Mouse (Mus musculus): ENCODE measurements around the gene Hist1h2ac. TPM values are rescaled to one million over a fixed set of nuclear protein-coding genes. Genes with fewer than 3 reads are reported as not detected.
A peak's percentile ranks its signal among the peaks of the same experiment; 100 is the strongest.

The Hist1h2ac gene
- polyA plus RNA-seq, 1 experiment from 2014 or later = 0.17 TPM

GRCm38 (mm10) chr13:23717176-23717575 lies 33.4 kb upstream of the Hist1h2ac start:
- no peaks in the 10 kb centered on the region for H3K27me3 ChIP-seq (ENCODE audit: control insufficient read depth, insufficient read depth, low read length)
- 63% methylated on average over 11 of the region's 11 CpGs for WGBS
- H3K4me1 ChIP-seq (ENCODE audit: control insufficient read depth, insufficient read depth, low read length) = no peaks in the 10 kb centered on the region
- H3K27ac ChIP-seq (ENCODE audit: low read depth, low read length) = no peak overlapping the region
- no peak overlapping the region for H3K4me2 ChIP-seq (ENCODE audit: low read depth, low read length)
- H3K9me3 ChIP-seq (ENCODE audit: control insufficient read depth, low read length) = no peaks in the 10 kb centered on the region
- no peaks in the 10 kb centered on the region for H3K36me3 ChIP-seq (ENCODE audit: control insufficient read depth, insufficient read depth, low read length)
- no peak overlapping the region for H3K4me3 ChIP-seq (ENCODE audit: low read depth, low read length)
- H3K9ac ChIP-seq (replicated peaks; ENCODE audit: low read depth, low read length) = no peak overlapping the region
- ATAC-seq (ENCODE audit: low read depth) = no peak

- WGBS = 82% methylated on average over 5 of the region's 5 CpGs
- no peak for ATAC-seq (ENCODE audit: low read depth)
- no peaks in the 10 kb centered on the region for H3K27me3 ChIP-seq (ENCODE audit: control insufficient read depth, insufficient read depth, low read length)
Observed at GRCm38 (mm10) chr13:23716261-23717042, 32.7 kb upstream of the Hist1h2ac start.

GRCm38 (mm10) chr13:23710374-23711089 lies 26.8 kb upstream of the Hist1h2ac start, which contains the start of gene Hfe:
Gene Hfe, minus strand, starts transcription at chr13:23710854.
- H3K9ac ChIP-seq (replicated peaks; ENCODE audit: low read depth, low read length) = peak within 1 kb of the TSS; percentile 41
- ATAC-seq (ENCODE audit: low read depth) = peak; percentile 69; the same call in 1 of the 2 replicates
- H3K9me3 ChIP-seq (ENCODE audit: control insufficient read depth, low read length) = no peaks in the 10 kb centered on the region
- 3% methylated on average over 17 of the region's 17 CpGs for WGBS
- peak within 1 kb of the TSS; percentile 54 for H3K4me2 ChIP-seq (ENCODE audit: low read depth, low read length)
- no peaks in the 10 kb centered on the region for H3K36me3 ChIP-seq (ENCODE audit: control insufficient read depth, insufficient read depth, low read length)
- H3K4me3 ChIP-seq (ENCODE audit: low read depth, low read length) = peak within 1 kb of the TSS; percentile 28
- no peaks in the 10 kb centered on the region for H3K4me1 ChIP-seq (ENCODE audit: control insufficient read depth, insufficient read depth, low read length)
- no peak within 1 kb of the TSS for H3K27ac ChIP-seq (ENCODE audit: low read depth, low read length)
- no peaks in the 10 kb centered on the region for H3K27me3 ChIP-seq (ENCODE audit: control insufficient read depth, insufficient read depth, low read length)

More at GRCm38 (mm10) chr13:23716261-23717042, 32.7 kb upstream of the Hist1h2ac start:
- H3K9ac ChIP-seq (replicated peaks; ENCODE audit: low read depth, low read length) = no peak overlapping the region
- H3K4me3 ChIP-seq (ENCODE audit: low read depth, low read length) = no peak overlapping the region
- no peak overlapping the region for H3K27ac ChIP-seq (ENCODE audit: low read depth, low read length)
- H3K36me3 ChIP-seq (ENCODE audit: control insufficient read depth, insufficient read depth, low read length) = no peaks in the 10 kb centered on the region
- H3K9me3 ChIP-seq (ENCODE audit: control insufficient read depth, low read length) = no peaks in the 10 kb centered on the region
- no peak overlapping the region for H3K4me2 ChIP-seq (ENCODE audit: low read depth, low read length)
- H3K4me1 ChIP-seq (ENCODE audit: control insufficient read depth, insufficient read depth, low read length) = no peaks in the 10 kb centered on the region

GRCm38 (mm10) chr13:23709714-23710373 lies 26.1 kb upstream of the Hist1h2ac start:
- no peaks in the 10 kb centered on the region for H3K4me1 ChIP-seq (ENCODE audit: control insufficient read depth, insufficient read depth, low read length)
- no peaks in the 10 kb centered on the region for H3K27me3 ChIP-seq (ENCODE audit: control insufficient read depth, insufficient read depth, low read length)
- H3K36me3 ChIP-seq (ENCODE audit: control insufficient read depth, insufficient read depth, low read length) = no peaks in the 10 kb centered on the region
- no peak for ATAC-seq (ENCODE audit: low read depth)
- no peaks in the 10 kb centered on the region for H3K9me3 ChIP-seq (ENCODE audit: control insufficient read depth, low read length)
- no peak overlapping the region for H3K27ac ChIP-seq (ENCODE audit: low read depth, low read length)
- peak overlapping the region; percentile 28 for H3K4me3 ChIP-seq (ENCODE audit: low read depth, low read length)
- peak overlapping the region; percentile 41 for H3K9ac ChIP-seq (replicated peaks; ENCODE audit: low read depth, low read length)
- H3K4me2 ChIP-seq (ENCODE audit: low read depth, low read length) = peak overlapping the region; percentile 54
- WGBS = 9% methylated on average over 13 of the region's 15 CpGs

GRCm38 (mm10) chr13:23708654-23709053 lies 24.9 kb upstream of the Hist1h2ac start:
- no peak for ATAC-seq (ENCODE audit: low read depth)
- Histone ChIP-seq H3K4me3 (ENCODE audit: low read depth, low read length) (no peak overlapping the region), H3K9me3 (ENCODE audit: control insufficient read depth, low read length) (no peaks in the 10 kb centered on the region), H3K4me2 (ENCODE audit: low read depth, low read length) (no peak overlapping the region), H3K9ac (replicated peaks; ENCODE audit: low read depth, low read length) (no peak overlapping the region), H3K4me1 (ENCODE audit: control insufficient read depth, insufficient read depth, low read length) (no peaks in the 10 kb centered on the region), H3K27me3 (ENCODE audit: control insufficient read depth, insufficient read depth, low read length) (no peaks in the 10 kb centered on the region), H3K36me3 (ENCODE audit: control insufficient read depth, insufficient read depth, low read length) (no peaks in the 10 kb centered on the region), H3K27ac (ENCODE audit: low read depth, low read length) (no peak overlapping the region)
- WGBS = 77% methylated on average over 4 of the region's 4 CpGs

GRCm38 (mm10) chr13:23708041-23708440 lies 24.3 kb upstream of the Hist1h2ac start:
- 88% methylated on average over 4 of the region's 4 CpGs for WGBS
- ATAC-seq (ENCODE audit: low read depth) = no peak

GRCm38 (mm10) chr13:23706771-23707170 lies 23.0 kb upstream of the Hist1h2ac start:
- no peak overlapping the region for H3K9ac ChIP-seq (replicated peaks; ENCODE audit: low read depth, low read length)
- H3K36me3 ChIP-seq (ENCODE audit: control insufficient read depth, insufficient read depth, low read length) = no peaks in the 10 kb centered on the region
- no peak overlapping the region for H3K4me2 ChIP-seq (ENCODE audit: low read depth, low read length)
- no peaks in the 10 kb centered on the region for H3K27me3 ChIP-seq (ENCODE audit: control insufficient read depth, insufficient read depth, low read length)
- H3K27ac ChIP-seq (ENCODE audit: low read depth, low read length) = no peak overlapping the region
- no peaks in the 10 kb centered on the region for H3K9me3 ChIP-seq (ENCODE audit: control insufficient read depth, low read length)
- H3K4me1 ChIP-seq (ENCODE audit: control insufficient read depth, insufficient read depth, low read length) = no peaks in the 10 kb centered on the region
- WGBS = 92% methylated on average over 12 of the region's 12 CpGs
- no peak overlapping the region for H3K4me3 ChIP-seq (ENCODE audit: low read depth, low read length)
- ATAC-seq (ENCODE audit: low read depth) = no peak

More at GRCm38 (mm10) chr13:23708041-23708440, 24.3 kb upstream of the Hist1h2ac start:
- H3K9ac ChIP-seq (replicated peaks; ENCODE audit: low read depth, low read length) = no peak overlapping the region
- no peaks in the 10 kb centered on the region for H3K4me1 ChIP-seq (ENCODE audit: control insufficient read depth, insufficient read depth, low read length)
- H3K27me3 ChIP-seq (ENCODE audit: control insufficient read depth, insufficient read depth, low read length) = no peaks in the 10 kb centered on the region
- H3K9me3 ChIP-seq (ENCODE audit: control insufficient read depth, low read length) = no peaks in the 10 kb centered on the region
- H3K27ac ChIP-seq (ENCODE audit: low read depth, low read length) = no peak overlapping the region
- H3K4me3 ChIP-seq (ENCODE audit: low read depth, low read length) = no peak overlapping the region
- H3K4me2 ChIP-seq (ENCODE audit: low read depth, low read length) = no peak overlapping the region
- no peaks in the 10 kb centered on the region for H3K36me3 ChIP-seq (ENCODE audit: control insufficient read depth, insufficient read depth, low read length)

GRCm38 (mm10) chr13:23705751-23706356 lies 22.1 kb upstream of the Hist1h2ac start:
- H3K4me1 ChIP-seq (ENCODE audit: control insufficient read depth, insufficient read depth, low read length) = no peaks in the 10 kb centered on the region
- 92% methylated on average over 7 of the region's 7 CpGs for WGBS

More at GRCm38 (mm10) chr13:23705751-23706356, 22.1 kb upstream of the Hist1h2ac start:
- Histone ChIP-seq H3K36me3 (ENCODE audit: control insufficient read depth, insufficient read depth, low read length) (no peaks in the 10 kb centered on the region), H3K4me3 (ENCODE audit: low read depth, low read length) (no peak overlapping the region), H3K9ac (replicated peaks; ENCODE audit: low read depth, low read length) (no peak overlapping the region), H3K4me2 (ENCODE audit: low read depth, low read length) (no peak overlapping the region), H3K27ac (ENCODE audit: low read depth, low read length) (no peak overlapping the region), H3K27me3 (ENCODE audit: control insufficient read depth, insufficient read depth, low read length) (no peaks in the 10 kb centered on the region), H3K9me3 (ENCODE audit: control insufficient read depth, low read length) (no peaks in the 10 kb centered on the region)
- no peak for ATAC-seq (ENCODE audit: low read depth)
